Mouse (Mus musculus): ENCODE measurements at regions not wholly inside any gene's neighbourhood (a gene's known extent, or its start where the extent isn't known, plus 50 kb on each side); places are given as distances from the start of the nearest gene placed in this dataset.
A peak's percentile ranks its signal among the peaks of the same experiment; 100 is the strongest.

DNA sequence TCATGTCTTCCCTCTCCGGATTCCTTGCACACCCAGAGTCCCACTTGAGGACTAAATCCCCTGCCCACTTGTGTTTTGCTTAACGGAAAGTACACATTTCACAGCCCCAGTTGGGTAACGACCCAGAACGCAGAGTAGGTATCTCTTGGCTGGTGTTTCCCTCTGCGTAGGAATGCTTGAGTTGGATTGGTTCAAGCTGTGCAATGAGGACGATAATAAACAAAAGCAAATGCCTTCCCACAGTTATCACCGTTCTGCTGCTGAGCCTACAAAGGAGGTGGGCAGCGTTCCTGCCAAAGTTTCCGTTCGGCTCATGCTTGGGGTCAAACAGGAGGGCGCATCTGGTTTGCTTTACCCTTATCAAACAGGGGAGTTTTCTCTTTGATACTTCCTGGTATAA lies 212.3 kb upstream of the Sfrp2 start:
- no peak for DNase-seq (ENCODE audit: low spot score in 2 of 2)

GRCm38 (mm10) chr3:83556788-83557515 lies 209.2 kb upstream of the Sfrp2 start:
- no peak for DNase-seq (ENCODE audit: low spot score in 2 of 2)

DNA sequence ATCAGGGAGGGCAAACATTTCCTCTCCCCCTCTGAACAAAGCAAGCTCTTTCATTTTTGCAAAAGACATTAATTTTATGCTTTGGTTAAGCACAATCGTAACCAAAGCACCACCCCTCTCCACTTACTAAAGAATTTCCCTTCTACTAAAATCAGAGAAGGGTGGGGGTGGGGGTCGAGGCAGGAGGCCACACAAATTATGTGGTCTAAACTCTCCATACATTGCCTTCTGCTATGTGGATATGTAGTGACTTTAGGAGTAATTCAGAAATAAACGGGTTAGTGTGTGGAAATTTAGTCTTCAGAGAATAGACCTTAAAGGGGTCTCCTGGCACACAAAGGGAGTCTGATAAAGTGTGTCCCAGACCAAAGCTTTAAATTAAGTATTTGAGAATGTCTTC lies 204.1 kb upstream of the Sfrp2 start:
- no peak for DNase-seq (ENCODE audit: low spot score in 2 of 2)

GRCm38 (mm10) chr3:83575526-83575925 lies 190.6 kb upstream of the Sfrp2 start:
- no peak for DNase-seq (ENCODE audit: low spot score in 2 of 2)

- peak in 1 of 2 experiments; percentile 30 for DNase-seq (ENCODE audit: low spot score in 2 of 2)
These were observed 190.0 kb upstream of the Sfrp2 start for GRCm38 (mm10) chr3:83576155-83576554.

DNA sequence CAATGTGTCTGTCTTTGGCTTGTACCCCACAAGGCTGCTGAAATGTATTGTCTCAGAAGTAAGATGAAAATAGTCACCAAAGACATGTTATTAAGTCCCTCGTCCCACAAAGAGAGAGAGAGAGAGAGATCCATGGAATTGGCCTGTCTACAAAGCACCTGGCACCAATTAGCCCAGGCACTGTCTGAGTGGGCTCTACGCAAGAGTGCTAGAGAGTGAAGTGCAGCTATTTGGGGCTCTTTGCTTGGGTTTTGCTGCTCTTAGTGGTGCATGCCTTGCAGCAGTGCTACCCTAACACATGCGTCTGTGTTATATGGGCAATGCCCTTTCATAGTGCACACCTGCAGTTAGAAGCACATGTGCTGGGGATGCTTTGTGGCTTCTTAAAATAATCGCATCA lies 185.4 kb upstream of the Sfrp2 start:
- no peak for DNase-seq (ENCODE audit: low spot score in 2 of 2)

DNA sequence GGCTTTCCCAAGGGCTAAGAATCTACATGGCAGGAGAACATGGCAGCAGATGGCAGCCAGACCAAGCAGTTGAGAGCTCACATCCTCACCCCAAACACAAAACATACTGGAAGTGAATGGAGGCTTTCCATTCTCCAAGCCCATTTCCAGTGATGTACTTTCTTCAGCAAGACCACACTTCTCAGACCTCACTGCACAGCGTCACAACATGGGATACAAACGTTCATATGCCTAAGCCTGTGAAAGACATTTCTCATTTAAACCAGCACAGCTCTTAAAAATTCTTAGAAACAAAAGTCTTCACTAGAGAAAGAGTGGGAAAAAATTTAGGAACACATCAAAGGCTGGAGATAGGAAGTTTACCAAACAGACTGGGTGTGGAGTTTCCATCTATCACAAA lies 183.9 kb upstream of the Sfrp2 start:
- DNase-seq (ENCODE audit: low spot score in 2 of 2): no peak

- no peak for DNase-seq (ENCODE audit: low spot score in 2 of 2)
These were observed 182.9 kb upstream of the Sfrp2 start for GRCm38 (mm10) chr3:83583071-83583672.

DNA sequence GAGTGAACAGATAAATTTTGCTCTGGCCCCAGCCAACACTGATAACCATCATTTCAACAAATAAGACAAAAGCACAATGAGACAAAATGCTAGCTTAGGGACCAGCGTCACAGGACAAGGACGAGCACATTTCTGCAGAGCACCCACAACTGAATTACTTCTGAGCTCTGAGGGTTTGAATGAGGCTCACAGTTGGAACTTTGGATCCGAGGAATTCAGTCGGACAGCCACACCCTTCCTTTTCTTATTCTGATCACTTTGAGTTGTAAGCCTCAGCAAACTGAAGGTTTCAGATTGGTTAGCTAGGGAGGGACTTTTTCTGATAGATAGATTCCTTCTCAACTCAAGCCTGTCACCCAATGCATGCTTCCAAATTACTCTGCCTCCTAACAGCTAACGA lies 180.0 kb upstream of the Sfrp2 start:
- no peak for DNase-seq (ENCODE audit: low spot score in 2 of 2)

DNA sequence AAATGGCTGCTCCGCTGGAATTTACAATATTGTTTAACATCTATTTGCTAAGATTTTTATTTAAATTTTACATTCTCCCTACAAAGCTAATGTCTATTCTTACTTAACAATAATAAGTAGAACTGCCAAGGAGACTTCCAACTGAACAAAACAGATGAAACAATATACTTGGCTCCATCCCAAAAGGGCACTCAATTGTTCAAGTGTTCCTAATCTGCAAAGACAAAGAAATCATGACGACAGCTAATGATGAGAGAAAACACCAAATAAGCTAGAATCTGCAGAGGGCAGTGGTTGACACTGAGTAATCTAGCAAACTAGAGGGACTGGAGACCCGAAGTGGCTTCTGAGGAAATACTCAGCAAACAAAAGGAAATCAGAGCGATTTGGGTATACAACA lies 179.6 kb upstream of the Sfrp2 start:
- no peak for DNase-seq (ENCODE audit: low spot score in 2 of 2)

- DNase-seq (ENCODE audit: low spot score in 2 of 2): no peak
These were observed 177.0 kb upstream of the Sfrp2 start for GRCm38 (mm10) chr3:83589127-83589526.

- DNase-seq (ENCODE audit: low spot score in 2 of 2): no peak
These were observed 174.9 kb upstream of the Sfrp2 start for GRCm38 (mm10) chr3:83591206-83591605.

DNA sequence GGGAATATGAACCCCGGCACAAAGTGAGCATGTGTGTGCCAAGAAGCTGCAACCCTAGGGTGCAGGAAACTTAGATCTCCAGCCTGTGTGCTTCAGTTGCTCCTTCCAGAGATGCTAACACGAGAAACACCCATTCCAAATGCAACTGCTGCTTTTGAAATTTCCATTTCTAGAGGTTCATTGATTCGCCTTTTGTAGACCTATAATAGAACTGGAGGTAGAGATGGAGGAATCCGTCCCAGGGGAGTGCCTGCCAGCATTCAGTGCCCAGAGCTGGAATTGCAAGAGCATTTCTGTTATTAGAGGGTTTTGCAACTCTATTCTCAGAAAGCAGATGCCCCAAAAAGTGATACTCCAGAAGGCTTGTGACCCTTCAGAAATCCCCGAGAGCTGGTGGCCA lies 172.8 kb upstream of the Sfrp2 start:
- no peak for DNase-seq (ENCODE audit: low spot score in 2 of 2)

GRCm38 (mm10) chr3:83601506-83601905 lies 164.6 kb upstream of the Sfrp2 start:
- no peak for DNase-seq (ENCODE audit: low spot score in 2 of 2)

GRCm38 (mm10) chr3:83609095-83609770 lies 156.9 kb upstream of the Sfrp2 start:
- DNase-seq (ENCODE audit: low spot score in 2 of 2): no peak

DNA sequence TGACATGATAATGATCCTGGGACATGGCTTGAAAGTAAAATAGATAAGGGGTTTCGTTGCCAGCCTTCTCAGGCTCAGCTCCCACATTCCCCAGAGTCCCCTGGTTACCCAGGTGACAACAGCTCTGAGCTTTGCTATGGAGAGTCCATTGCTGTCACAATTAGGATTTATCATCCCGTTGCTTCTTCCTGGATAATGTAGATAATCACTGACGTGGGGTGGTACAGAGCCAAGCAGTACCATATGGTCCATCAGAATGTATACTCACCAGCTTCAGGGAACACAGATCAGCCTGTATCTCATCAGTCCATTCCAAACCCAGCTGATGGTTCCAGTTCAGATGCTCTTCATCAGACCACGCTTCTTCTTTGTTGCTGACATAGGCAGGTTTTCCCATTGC lies 145.7 kb upstream of the Sfrp2 start:
- no peak for DNase-seq (ENCODE audit: low spot score in 2 of 2)

- DNase-seq (ENCODE audit: low spot score in 2 of 2): no peak
These were observed 133.1 kb upstream of the Sfrp2 start for GRCm38 (mm10) chr3:83633032-83633431.

DNA sequence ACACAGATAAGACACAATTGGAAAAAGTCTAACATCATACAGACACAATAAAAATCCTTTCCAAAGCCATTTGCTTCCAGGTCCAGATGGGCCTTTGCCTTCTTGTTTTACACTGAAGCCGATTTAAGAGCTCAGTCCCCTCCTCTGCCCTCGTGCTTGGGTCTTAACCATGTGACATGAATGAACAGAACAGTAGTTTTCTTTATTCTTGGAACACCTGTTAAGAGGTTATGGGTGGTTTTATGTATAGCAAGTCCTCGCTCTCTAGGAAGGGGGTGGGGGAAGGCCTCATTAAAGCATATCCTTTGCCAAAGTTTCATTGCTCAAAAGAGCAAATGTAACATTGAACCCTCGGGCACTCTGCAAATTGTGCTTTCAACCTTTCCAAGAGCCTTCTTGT lies 125.7 kb upstream of the Sfrp2 start:
- no peak for DNase-seq (ENCODE audit: low spot score in 2 of 2)

GRCm38 (mm10) chr3:83663716-83664115 lies 102.4 kb upstream of the Sfrp2 start:
- no peak for DNase-seq (ENCODE audit: low spot score in 2 of 2)

GRCm38 (mm10) chr3:83676147-83676546 lies 90.0 kb upstream of the Sfrp2 start:
- DNase-seq (ENCODE audit: low spot score in 2 of 2): no peak

DNA sequence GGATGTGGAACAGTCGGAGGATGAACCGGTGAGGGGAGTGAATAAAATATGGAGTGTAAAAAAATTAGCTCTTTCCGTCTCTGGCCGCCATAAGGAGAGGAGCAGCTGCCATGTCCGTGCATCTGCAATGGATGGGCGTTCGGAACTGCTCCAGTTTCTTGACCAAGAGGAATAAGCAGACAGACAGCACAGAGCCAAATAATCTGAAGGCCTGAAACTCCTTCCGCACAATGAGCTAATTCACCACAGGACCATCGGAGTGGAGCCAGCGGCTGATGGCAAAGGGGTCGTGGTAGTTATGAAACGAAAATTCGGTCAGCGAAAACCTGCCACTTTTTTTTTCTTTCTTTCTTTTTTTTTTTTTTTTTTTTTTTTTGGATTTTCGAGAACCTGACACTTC lies 79.5 kb upstream of the Sfrp2 start:
- no peak for DNase-seq (ENCODE audit: low spot score in 2 of 2)

DNA sequence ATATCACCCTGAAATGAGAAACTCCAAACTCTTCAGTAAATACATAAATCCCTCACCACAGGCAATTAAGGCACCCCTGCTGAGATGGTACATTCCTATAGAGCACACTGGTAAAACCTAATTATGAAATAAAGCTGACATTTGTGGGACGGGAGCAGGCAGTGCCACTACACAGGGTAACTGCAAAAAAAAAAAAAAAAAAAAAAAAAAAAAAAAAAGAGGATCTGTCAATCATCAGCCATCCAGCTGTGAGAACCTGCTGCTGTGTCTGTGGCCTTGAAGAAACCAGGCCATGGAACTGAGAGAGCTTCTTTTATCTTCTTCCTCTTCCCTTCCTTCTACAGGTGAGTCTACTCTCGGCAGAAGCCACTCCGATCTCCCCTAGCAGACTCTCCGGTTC lies 78.6 kb upstream of the Sfrp2 start:
- no peak for DNase-seq (ENCODE audit: low spot score in 2 of 2)

All from left cerebral cortex, adult 9 months (tissue).